Mouse (Mus musculus) left cerebral cortex, adult 8-10 months (tissue): Measurements from ENCODE around the gene Vmn1r17. TPM values are rescaled to one million over a fixed set of nuclear protein-coding genes. Genes with fewer than 3 reads are reported as not detected.
"Not testable (repeated sequence)": the region's sequence is repeated elsewhere in the genome, so short reads cannot be mapped to it uniquely, and the experiment has no call there.

ENCODE experiments used
- DNase-seq, 2 experiments: peaks; one replicate each; pipeline ENCODE4 v3.0.0; 2022; ENCODE audit warnings: low spot score in 2 of 2
- total RNA-seq, 4 experiments: library from RNA; stranded (reverse); gene quantifications; 2 replicates each; pipeline ENCODE4 v1.2.4; 2022

Gene Vmn1r17
- total RNA-seq = not detected

DNA sequence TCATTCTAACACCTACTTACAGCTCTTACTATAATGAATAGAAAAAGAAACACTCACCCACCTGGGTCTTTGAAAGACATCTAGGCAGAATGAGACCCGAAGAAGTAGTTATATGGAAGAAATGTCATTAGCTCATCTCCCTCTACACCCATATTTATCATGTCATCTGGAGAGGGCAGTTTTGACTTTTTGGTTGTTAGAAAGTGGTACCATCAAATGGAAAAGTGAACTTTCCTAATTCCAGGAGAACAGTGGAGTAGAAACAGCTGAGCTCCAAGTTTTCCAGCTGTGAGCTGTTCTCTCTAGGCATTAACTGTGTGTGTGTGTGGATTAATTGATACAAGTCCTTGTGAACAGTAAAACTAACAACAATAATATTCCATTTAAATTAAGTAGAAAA is at the start of gene Vmn1r17:
Gene Vmn1r17 (minus strand): TSS at position 101 of the 400 bp plus-strand sequence.
- no peak for DNase-seq

DNA sequence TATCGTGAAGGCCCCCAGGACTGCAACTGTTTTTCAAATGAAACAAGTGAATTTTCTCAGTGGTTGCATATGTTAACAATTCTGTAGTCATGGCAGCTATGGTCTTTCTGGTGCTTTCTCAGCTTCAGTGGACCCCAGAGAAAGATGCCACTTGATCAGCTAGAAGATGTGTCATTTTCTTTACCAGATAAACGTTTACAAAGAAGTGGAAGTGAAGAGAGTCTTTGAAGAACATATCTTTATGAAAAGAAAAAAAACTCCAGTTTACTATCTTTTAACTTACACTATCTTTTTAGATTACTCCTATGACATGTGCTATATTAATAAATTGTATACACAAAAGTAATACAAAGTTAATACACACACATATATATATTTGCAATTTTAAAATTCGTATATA is 40.0 kb upstream of the Vmn1r17 start, which contains the start of gene Vmn1r19:
Gene Vmn1r19 (plus strand): TSS at position 301 of the 400 bp plus-strand sequence.
- not testable (repeated sequence) for DNase-seq

DNA sequence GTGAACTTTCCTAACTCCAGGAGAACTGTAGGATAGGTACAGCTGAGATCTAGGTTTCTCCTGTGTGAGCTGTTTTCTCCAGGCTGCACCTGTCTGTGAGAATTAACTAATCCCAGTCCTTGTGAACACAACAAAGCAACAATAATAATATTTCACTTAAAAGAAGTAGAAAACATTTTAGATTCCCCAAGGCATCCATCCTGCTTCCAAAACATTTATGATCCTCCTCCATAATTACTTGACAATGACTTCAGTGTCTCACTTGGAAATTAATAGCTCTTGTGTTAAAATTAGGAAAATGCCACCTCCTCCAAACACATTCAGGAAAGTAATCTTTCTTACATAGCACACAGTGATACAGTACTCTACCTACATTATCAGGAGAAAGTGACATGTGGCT is 32.2 kb upstream of the Vmn1r17 start, which contains the start of gene Vmn1r18:
Gene Vmn1r18 (minus strand): TSS at position 101 of the 400 bp plus-strand sequence.
- DNase-seq = no peak

DNA sequence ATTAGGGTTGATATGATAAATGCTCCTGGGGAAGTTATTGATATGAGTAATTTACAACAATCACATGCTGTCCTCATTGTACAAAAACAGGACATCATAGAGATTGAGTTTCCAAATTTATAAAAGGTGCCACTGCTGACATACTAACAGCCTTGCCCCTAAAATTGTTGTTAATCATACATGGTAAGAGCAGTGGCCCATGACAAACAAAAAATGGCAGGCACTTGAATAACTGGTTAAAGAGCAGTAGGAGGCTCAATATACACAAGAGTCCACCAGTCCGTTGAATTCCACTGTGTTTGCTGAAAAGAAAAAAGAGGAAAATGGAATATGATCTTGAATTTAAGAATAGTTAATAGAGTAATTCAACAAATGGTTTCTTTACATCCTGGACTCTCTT is 4.0 kb upstream of the Vmn1r17 start:
- DNase-seq = no peak

DNA sequence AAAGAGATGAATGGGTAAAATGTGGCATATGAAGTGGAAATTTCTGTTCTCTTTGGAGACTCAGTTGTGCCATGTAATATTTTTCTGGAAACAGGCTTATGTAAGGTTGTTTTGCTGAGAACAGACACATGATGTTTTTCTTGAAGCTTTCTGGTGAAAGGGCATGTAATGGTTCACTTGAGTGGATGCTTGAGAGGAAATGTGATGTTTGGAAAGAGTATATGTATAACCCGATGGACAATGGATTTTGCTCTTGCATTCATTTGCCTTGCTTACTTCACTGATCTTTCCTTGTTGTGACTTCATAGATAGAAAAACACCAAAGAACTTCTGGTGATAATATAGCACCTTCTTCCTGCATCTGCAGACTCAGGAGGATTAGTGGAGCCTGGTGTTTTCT is 2.3 kb upstream of the Vmn1r17 start:
- not testable (repeated sequence) for DNase-seq

DNA sequence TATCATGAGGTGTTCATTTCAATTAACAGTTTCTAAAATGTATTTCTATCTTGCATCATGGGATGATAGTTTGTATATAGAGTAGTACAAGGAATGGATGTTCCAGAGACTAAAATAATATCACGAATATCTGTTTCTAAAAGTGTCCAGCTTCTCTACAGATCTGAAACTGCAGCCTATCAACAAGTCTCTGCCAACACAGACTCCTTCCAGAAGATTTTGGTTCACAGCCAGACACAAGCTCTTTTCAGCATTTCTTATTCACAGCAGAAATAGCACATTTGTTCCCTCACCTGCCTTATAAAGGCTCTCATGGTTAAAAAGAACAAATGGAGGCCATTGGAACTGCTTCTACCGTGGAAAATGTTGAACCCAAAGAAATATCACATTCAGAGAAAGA is 6.7 kb downstream of the Vmn1r17 start:
- no peak for DNase-seq

DNA sequence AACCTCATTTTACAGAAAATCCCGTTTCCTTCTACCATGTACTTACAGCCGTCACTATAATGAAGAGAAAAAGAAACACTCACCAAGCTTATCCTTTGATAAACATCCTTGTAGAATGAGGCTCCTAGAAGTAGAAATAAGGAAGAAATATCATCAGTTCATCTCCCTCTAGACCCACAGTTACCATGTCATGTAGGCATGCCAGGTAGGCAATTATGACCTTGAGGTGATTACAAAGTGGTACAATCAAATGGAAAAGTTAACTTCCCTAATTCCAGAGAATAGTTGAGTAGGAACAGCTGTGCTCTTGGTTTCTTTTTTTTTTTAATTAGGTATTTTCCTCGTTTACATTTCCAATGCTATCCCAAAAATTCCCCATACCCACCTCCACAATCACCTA is 34.1 kb downstream of the Vmn1r17 start, which contains the start of gene Vmn1r16:
Gene Vmn1r16 (minus strand): TSS at position 101 of the 400 bp plus-strand sequence.
- no peak for DNase-seq

DNA sequence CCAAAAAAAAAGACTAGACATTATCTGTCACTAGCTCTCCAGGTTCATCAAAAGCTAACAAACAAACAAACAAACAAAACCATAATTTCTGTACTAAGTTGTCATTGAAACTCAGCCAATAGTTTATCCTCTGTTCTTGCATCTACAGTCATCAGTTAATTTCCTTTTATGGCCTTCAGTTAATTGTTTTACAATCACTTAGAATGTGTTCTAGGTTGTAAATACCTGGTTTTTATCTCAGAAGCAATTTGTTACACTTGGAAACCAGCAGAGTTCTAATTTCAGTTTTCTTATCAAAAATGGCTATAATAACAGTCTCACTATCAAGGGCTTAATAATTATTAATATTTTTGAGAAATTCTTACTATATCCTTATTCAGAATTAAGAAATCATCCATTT is 37.4 kb downstream of the Vmn1r17 start:
- no peak for DNase-seq

Other genes starting within 250 kb of the Vmn1r17 start
- not detected for gene Vmn1r11, start 230.3 kb downstream of the Vmn1r17 start, total RNA-seq
- gene Vmn1r12, start 206.8 kb downstream of the Vmn1r17 start, total RNA-seq = not detected
- gene Vmn1r13, start 160.4 kb downstream of the Vmn1r17 start, total RNA-seq = not detected
- not detected for gene Vmn1r14, start 132.0 kb downstream of the Vmn1r17 start, total RNA-seq
- not detected for gene Vmn1r15, start 105.8 kb downstream of the Vmn1r17 start, total RNA-seq
- gene Vmn1r16, start 34.2 kb downstream of the Vmn1r17 start, total RNA-seq = not detected
- under 1 TPM in 3 of 4 experiments, not detected in 1; 0.02 to 0.05 (median 0.04) TPM for gene Vmn1r18, start 32.1 kb upstream of the Vmn1r17 start, total RNA-seq
- gene Vmn1r19, start 40.1 kb upstream of the Vmn1r17 start, total RNA-seq = not detected
- not detected for gene Vmn1r20, start 65.2 kb upstream of the Vmn1r17 start, total RNA-seq
- 100 to 1,000 TPM in 1 of 4 experiments, 10 to 100 TPM in 3; 84.3 to 108 (median 91.8) TPM for gene Ppm1k, start 171.7 kb upstream of the Vmn1r17 start, total RNA-seq
- gene Herc6, start 217.3 kb upstream of the Vmn1r17 start, total RNA-seq = 10 to 100 TPM; 12.5 to 17.2 (median 14.6) TPM